Mouse (Mus musculus): ENCODE data around the gene Clasp1.
A peak's percentile ranks its signal among the peaks of the same experiment; 100 is the strongest.

Gene Clasp1

DNA sequence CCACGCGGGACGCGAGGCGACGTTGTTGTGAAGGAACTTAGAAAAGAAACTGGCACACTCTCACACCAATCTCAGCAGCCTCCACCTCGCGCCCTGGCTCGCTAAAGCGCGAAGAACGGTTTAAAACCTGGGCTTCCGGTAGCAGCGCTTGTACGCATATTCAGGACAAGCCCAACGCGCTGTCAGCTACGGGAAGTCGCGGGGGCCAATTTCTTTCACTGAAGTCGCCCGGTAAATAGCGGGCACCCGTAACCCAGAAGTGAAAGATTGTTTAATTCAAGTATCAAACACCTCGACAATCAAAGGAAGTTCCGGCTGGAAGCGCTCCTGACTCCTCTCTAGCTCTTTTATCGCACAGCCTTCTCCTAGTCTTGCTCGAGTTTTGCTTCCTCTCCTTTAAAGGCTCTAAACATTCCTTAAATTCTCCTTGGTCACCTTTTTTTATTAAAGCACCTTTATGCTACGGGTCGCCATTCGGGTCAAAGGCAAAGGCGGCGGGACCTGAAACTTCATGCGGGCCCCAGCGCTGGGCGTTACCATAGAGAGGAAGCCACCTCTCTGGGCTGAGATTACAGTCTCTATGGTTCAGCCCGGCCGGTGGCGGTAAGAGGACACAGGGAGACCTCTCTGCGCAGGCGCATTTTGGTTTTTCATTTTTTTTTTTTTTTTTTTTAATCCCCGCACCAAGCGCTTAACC lies at the start of gene Clasp1:
Gene Clasp1, plus strand, starts transcription at position 302 of the 697 bp plus-strand sequence.
- peak; percentile 96 to 98 for DNase-seq

DNA sequence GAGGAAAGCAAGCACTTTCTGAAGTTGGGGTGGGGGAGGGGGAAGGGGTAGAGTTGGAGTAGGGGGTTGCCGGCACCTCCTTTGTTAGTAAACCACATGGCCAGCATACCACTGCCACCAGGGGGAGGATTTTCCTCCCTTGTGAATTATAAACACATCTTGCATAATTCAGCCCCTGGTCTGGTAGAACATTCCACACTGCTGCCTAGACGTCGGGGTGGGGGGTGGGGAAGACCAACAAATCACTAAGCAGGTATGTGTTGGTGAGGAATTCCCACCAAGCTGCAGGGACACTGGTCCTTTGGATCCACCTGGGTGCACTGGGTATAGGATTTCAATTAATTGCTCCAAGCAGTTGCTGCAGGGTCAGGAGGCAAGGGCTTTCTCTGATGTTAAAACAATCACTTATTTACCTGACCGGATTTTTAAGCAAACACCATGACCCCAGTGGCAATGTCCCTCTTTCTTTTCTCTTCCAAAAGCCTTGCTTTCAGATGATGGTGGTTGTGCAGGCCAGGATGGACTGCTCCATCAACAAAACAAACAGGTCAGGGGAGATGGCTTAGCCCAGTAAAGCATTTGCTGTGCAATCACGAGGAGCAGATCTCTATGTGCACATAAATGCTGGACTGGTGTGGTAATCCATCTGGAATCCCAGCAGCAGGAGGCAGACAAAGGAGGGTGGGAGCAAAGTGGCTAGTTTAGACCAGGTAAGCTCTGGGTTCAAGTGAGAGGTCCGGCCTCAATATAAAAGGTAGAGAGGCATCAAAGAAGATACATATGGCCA lies 45.0 kb upstream of the Clasp1 start:
- peak; percentile 23 to 48 for DNase-seq

DNA sequence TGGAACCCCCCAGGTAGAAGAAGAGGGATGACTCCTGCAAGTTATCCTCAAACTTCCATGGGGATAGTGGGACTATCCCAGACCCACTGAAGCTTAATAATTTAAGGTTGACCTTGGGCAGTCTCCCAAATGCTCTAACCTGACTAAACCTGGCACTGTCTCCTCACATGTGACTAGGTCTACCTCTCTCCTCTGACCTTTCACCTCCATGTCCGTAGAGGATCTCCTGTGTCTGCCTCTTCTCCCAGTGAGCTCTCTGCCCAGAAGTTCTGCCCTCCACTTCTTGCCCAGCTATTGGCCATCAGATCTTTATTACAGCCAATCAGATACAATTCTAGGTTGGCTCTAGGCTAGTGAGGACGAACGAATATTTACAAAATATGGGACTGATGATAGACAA lies 38.9 kb upstream of the Clasp1 start:
- no peak for DNase-seq

DNA sequence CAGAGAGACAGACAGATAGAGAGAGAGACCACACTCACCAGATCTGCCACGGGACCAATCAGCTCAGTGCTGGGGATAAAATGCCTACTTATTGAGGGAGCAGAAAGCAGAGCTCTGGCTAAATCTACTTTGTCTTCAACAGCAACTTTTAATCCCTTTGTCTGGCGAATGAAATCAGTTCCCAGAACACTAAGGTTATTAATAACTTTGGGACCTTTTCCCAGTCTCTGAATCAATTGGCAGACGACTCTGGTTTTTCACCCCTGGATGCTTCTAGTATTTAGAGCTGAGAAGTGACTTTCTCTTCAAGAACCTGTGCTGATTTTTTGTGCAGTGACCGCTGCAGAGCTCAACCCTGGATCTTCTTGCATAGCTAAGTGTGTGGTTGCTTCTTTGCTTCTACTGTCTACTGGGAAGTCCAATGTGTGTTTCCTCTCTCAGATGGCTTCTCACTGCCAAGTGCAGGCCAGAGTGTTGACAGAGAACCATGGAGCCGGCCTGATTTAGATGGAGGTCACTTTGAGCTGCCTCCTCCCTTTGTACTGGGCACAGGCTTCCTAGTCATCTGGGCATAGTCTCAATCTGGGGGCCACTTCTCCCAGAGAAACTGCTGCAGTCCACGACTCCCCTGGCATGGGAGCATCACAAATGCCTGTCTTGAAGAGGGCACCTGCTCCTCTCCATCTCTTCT lies 29.6 kb upstream of the Clasp1 start:
- DNase-seq: no peak

- DNase-seq: peak in 1 of 2 experiments; percentile 7
Observed at GRCm38 (mm10) chr1:118367970-118368369, 20.9 kb upstream of the Clasp1 start.

GRCm38 (mm10) chr1:118368721-118369461 lies 20.0 kb upstream of the Clasp1 start:
- DNase-seq: no peak

DNA sequence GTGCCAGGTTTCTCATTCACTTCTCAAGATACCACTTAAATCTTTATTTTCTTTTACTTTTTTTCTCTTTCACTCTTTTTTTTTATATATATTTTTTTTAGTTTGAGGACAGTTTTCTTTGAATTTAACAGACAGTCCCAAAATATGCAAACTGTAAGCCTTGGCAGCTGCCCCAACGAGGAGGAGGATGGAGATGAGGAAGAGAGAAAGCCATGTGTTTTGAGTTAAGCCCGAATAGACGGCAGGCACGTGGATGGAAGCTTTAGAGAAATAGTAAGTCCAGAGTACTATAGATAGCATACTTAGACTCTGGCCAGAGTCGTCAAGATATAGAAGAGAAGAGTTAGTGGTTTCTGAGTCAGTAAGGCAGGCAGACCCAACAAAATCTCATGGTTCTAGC lies 11.1 kb upstream of the Clasp1 start:
- no peak for DNase-seq

GRCm38 (mm10) chr1:118380105-118380786 lies 8.6 kb upstream of the Clasp1 start:
- no peak for DNase-seq

- peak; percentile 65 to 81 for DNase-seq
Observed at GRCm38 (mm10) chr1:118388127-118388756, 616 bp upstream of the Clasp1 start.

GRCm38 (mm10) chr1:118389454-118390265 lies 802 bp downstream of the Clasp1 start:
- peak in 1 of 2 experiments; percentile 11 for DNase-seq

DNA sequence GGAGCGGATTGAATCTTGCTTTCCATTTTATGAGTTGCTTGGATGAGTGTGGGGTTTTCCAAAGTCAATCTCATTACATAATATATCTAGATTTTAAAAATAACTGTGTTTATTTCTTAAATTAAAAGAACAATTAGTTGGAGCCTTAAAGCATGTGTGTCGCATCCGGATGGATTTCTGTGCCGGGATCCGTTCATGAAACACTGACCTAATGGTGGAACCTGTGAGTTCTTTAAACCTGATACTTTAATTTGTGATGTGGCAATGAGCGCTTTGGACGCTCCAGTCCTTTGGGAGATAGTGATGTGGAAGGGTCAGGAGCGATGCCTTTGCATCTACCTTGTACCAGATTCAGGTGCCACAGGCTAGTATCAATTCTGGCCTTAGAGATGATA lies 1.4 kb downstream of the Clasp1 start:
- DNase-seq: no peak

DNA sequence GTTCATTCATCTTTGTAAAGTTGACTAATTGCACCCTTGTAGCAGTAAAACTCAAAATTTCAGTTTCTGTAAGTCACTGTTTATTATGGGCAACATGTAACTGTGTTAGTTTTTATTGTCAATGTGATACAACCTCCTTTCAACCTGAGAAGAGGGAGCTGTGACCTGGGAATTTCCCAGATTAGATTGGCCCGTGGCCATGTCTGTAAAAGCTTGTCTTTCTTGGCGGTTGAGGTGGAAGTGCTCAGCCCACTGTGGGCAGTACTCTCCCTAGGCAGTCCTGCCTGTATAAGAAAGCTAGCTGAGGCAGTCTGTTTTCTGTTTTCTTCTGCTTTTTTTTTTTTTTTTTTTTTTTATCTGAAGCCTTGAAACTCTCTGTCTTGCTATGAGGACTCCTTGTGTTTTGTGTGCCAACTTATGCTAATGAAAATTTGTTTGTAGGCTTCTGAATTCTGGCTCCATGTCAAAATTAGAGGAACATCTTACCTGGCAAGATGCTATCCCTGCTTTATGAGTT lies 2.1 kb downstream of the Clasp1 start:
- peak in 1 of 2 experiments; percentile 14 for DNase-seq

GRCm38 (mm10) chr1:118392246-118392645 lies 3.4 kb downstream of the Clasp1 start:
- no peak for DNase-seq

DNA sequence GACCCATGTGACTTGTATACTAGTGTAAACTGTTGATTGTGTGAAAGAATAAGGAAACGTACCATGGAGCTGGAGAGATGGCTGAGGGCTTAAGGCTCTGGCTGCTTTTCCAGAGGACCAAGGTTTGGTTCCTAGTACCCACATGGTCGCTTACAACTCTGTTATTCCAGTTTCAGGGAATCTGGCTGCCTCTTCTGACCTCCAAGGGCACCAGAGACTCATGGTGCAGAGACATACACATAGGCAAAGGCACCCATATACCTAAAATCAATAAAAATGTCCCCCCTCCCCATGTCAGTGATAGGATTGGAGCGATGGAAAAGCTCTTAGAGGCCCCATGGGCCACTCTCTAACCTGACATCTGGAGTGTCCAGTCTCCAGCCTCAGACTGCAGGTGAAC lies 5.1 kb downstream of the Clasp1 start:
- DNase-seq: no peak

- no peak for DNase-seq
Observed at GRCm38 (mm10) chr1:118397866-118398265, 9.0 kb downstream of the Clasp1 start.

- DNase-seq: no peak
Observed at GRCm38 (mm10) chr1:118398567-118398966, 9.7 kb downstream of the Clasp1 start.

- DNase-seq: no peak
Observed at GRCm38 (mm10) chr1:118399625-118400310, 10.9 kb downstream of the Clasp1 start.

- DNase-seq: no peak
Observed at GRCm38 (mm10) chr1:118401991-118402390, 13.1 kb downstream of the Clasp1 start.

GRCm38 (mm10) chr1:118402556-118402955 lies 13.7 kb downstream of the Clasp1 start:
- DNase-seq: no peak

GRCm38 (mm10) chr1:118402966-118403365 lies 14.1 kb downstream of the Clasp1 start:
- DNase-seq: no peak

Data from kidney, adult 8-10 months (tissue).